Comparison of ENCODE assay signal across 7 mouse cellular contexts in the genomic region with DNA sequence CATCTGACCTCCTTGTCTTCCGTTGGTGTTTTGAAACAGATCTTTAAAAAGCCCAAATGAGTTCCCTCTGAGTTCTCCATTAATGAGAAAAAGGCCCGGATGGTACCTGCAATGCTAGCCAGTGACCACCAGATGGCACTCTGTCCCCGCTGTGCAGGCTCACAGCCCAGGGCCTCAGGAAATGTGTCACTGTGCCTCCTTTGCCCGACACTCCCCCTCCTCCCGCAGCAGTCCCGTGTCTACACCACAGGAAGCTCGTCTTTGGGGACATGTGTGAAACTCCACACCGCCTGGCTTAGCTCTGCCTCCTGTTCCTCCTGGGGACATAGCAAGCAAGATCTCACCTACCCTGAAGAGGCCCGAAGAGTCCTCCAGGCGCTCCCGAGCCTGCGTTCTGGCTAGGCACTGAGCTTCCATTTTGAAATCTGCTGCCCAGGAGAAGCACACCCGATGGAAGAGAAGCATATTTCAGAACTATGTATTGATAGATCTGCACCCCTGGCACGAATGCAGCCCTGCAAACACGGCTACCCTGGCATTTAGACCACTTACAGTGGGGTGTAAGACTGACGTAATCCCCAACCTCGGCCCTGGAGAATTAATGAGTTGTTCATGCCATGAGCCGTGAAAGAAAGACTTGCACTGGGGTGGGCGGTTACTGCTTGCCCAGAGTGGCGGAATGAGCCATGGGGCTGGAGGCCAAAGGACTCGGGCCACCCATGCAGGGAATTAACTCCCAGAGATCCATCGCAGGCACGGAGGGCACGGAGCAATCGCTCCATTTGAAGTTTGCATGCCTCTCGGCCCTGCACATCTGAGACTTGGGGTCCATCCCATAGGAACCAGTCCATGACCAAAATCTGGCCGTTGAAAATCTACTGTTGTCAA. TPM values are rescaled to one million over a fixed set of nuclear protein-coding genes. Genes with fewer than 3 reads are reported as not detected.
DNase-seq lines count a peak whose midpoint lies in the region; ATAC-seq and TF ChIP-seq lines count a peak whose summit lies in the region.

No protein-coding gene starts in this region.

- H3K36me3 ChIP-seq in intestine, postnatal 0 days (ENCODE audit: control insufficient read depth, insufficient read depth), result no peaks in the 10 kb centered on the region
- H3K36me3 ChIP-seq in midbrain, embryonic 12.5 days, result no peaks in the 10 kb centered on the region
- no peaks in the 10 kb centered on the region for H3K36me3 ChIP-seq in small intestine, adult 2 months (ENCODE audit: control insufficient read depth, insufficient read depth, low read length)

- H3K4me3 ChIP-seq in intestine, postnatal 0 days (ENCODE audit: low read depth, low read length), result peak overlapping the region; percentile 1; the same call in 1 of the 2 replicates
- peak overlapping the region; percentile 41 for H3K4me3 ChIP-seq in midbrain, embryonic 12.5 days
- H3K4me3 ChIP-seq in small intestine, adult 2 months (ENCODE audit: low read depth, low read length), result peak overlapping the region; percentile 65

- TF ChIP-seq POLR2A in small intestine, adult 2 months (IDR thresholded peaks at IDR 0.05; ENCODE audit: low read depth, low read length), result peak; percentile 43; the same call in 1 of the 2 replicates

- DNase-seq in adrenal gland, adult 8-10 months, result peak; percentile 92
- peak; percentile 92 for DNase-seq in embryo, embryonic 9.5 days (ENCODE audit: extremely low spot score)
- peak; percentile 42 for DNase-seq in gonadal fat pad, adult 2 months (ENCODE audit: low read depth)
- DNase-seq in left cerebral cortex, postnatal 4 days, result peak; percentile 87

- H3K4me1 ChIP-seq in intestine, postnatal 0 days (replicated peaks; ENCODE audit: control insufficient read depth, insufficient read depth, low read length), result peaks cover 6% of the 10 kb centered on the region; the same call in 1 of the 2 replicates
- peaks cover 12% of the 10 kb centered on the region for H3K4me1 ChIP-seq in midbrain, embryonic 12.5 days
- peaks cover 7% of the 10 kb centered on the region for H3K4me1 ChIP-seq in small intestine, adult 2 months (ENCODE audit: control insufficient read depth, insufficient read depth, insufficient read length, low read length)

- peak; percentile 100 for TF ChIP-seq CTCF in intestine, postnatal 0 days (IDR thresholded peaks at IDR 0.05; ENCODE audit: low read depth)
- TF ChIP-seq CTCF in small intestine, adult 2 months (IDR thresholded peaks at IDR 0.05; ENCODE audit: extremely low read depth, insufficient read length, insufficient replicate concordance, low read depth, low read length), result peak; percentile 98

- peak overlapping the region; percentile 53 for H3K4me2 ChIP-seq in intestine, postnatal 0 days (replicated peaks; ENCODE audit: low read depth)
- H3K4me2 ChIP-seq in midbrain, embryonic 12.5 days (replicated peaks), result peak overlapping the region; percentile 63

- H3K27ac ChIP-seq in intestine, postnatal 0 days (ENCODE audit: low read depth, low read length), result peak overlapping the region; percentile 24; the same call in 1 of the 2 replicates
- peak overlapping the region; percentile 80 for H3K27ac ChIP-seq in midbrain, embryonic 12.5 days (replicated peaks)
- peak overlapping the region; percentile 80 for H3K27ac ChIP-seq in small intestine, adult 2 months (ENCODE audit: insufficient read depth, low read depth, low read length)

- H3K9me3 ChIP-seq in intestine, postnatal 0 days (ENCODE audit: control insufficient read depth), result no peaks in the 10 kb centered on the region
- H3K9me3 ChIP-seq in midbrain, embryonic 12.5 days, result no peaks in the 10 kb centered on the region

- WGBS in intestine, postnatal 0 days, result 32% methylated on average over 27 of the region's 27 CpGs
- WGBS in midbrain, embryonic 12.5 days, result 7% methylated on average over 27 of the region's 27 CpGs
- WGBS in small intestine, adult 2 months, result 21% methylated on average over 27 of the region's 27 CpGs

- H3K9ac ChIP-seq in intestine, postnatal 0 days (ENCODE audit: low read depth, low read length), result peak overlapping the region; percentile 41; the same call in 1 of the 2 replicates
- H3K9ac ChIP-seq in midbrain, embryonic 12.5 days (replicated peaks), result peak overlapping the region; percentile 57

- no peaks in the 10 kb centered on the region for H3K27me3 ChIP-seq in intestine, postnatal 0 days (replicated peaks; ENCODE audit: control insufficient read depth, insufficient read depth, low read length)
- peaks cover 16% of the 10 kb centered on the region; the same call in 1 of the 2 replicates for H3K27me3 ChIP-seq in midbrain, embryonic 12.5 days
- no peaks in the 10 kb centered on the region for H3K27me3 ChIP-seq in small intestine, adult 2 months (ENCODE audit: control insufficient read depth, insufficient read depth, low read length)

- ATAC-seq in intestine, postnatal 0 days, result peak; percentile 89
- ATAC-seq in midbrain, embryonic 12.5 days (ENCODE audit: low FRiP score, low read depth), result peak; percentile 91

- intact Hi-C loops in left cerebral cortex, postnatal 4 days (cut with DNase I), result loop anchor here (2.0 kb wide), 2 partner anchors 91 to 423 kb away; no protein-coding TSS in a partner anchor

RNA-seq across cellular contexts. Expression of a gene that starts 22.9 kb away (rescaled TPM):
- 1 to 10 TPM; 6.3 to 7.9 (median 7.8) TPM for total RNA-seq in adrenal gland, adult 8-10 months (2022)
- 3.3 and 4.0 TPM in 2 replicates for polyA plus RNA-seq in gonadal fat pad, adult 2 months (2012; rRNA removed)
- polyA plus RNA-seq in intestine, postnatal 0 days (2015; fragmentation: Nextera tagmentation; extraction: Ambion mirVana), result 0.99 and 1.2 TPM in 2 replicates
- total RNA-seq in left cerebral cortex, postnatal 4 days (2021), result 1 to 10 TPM; 4.8 to 4.9 TPM
- polyA plus RNA-seq in midbrain, embryonic 12.5 days (2016; fragmentation: Nextera tagmentation; extraction: Ambion mirVana), result 2.3 TPM in 2 replicates
- 1.3 and 1.7 TPM in 2 replicates for polyA plus RNA-seq in small intestine, adult 2 months (2012; rRNA removed)

Comparison
In these comparisons a context has a peak if more than half of its experiments do, and no peak if none do; other contexts are left out.
1. Peak in every context shown above with its lines: DNase-seq, ATAC-seq, H3K4me3 ChIP-seq and H3K27ac ChIP-seq.
2. DNase-seq: peak in every context shown above with its lines; median percentile 92 in adrenal gland, adult 8-10 months; 92 in embryo, embryonic 9.5 days; 87 in left cerebral cortex, postnatal 4 days; 42 in gonadal fat pad, adult 2 months.
3. H3K27ac ChIP-seq: peak in every context shown above with its lines; median percentile 80 in midbrain, embryonic 12.5 days; 80 in small intestine, adult 2 months; 24 in intestine, postnatal 0 days.
4. H3K4me3 ChIP-seq: peak in every context shown above with its lines; median percentile 65 in small intestine, adult 2 months; 41 in midbrain, embryonic 12.5 days; 1 in intestine, postnatal 0 days.